Mouse (Mus musculus) liver, embryonic 14.5 days (tissue): ENCODE data around the gene Bptf.

ENCODE experiments used
- CTCF ChIP-seq: IDR thresholded peaks from 2 replicates; pipeline ENCODE4 v1.5.1; 2016; ENCODE audit warnings: antibody characterized with exemption, low read depth, control low read depth
- EP300 ChIP-seq: IDR thresholded peaks from 2 replicates; pipeline ENCODE4 v1.6.1; 2016; ENCODE audit warnings: antibody characterized with exemption, low read depth

- TF ChIP-seq CTCF (no peak), EP300 (no peak)
Measured at GRCm38 (mm10) chr11:107011171-107011570, 120.8 kb downstream of the Bptf start.
